In genomic region chr11:104231041-104231911, GRCm38 (mm10) we compare ENCODE assay signal across 8 mouse cellular contexts. TPM values are rescaled to one million over a fixed set of nuclear protein-coding genes. Genes with fewer than 3 reads are reported as not detected.
DNase-seq lines count a peak whose midpoint lies in the region; ATAC-seq lines count a peak whose summit lies in the region.

Gene Mapt (plus strand): TSS chr11:104231390.

- H3K27me3 ChIP-seq in intestine, embryonic 15.5 days (replicated peaks): peaks cover 48% of the 10 kb centered on the region

- peak; percentile 95 to 97 for DNase-seq in adrenal gland, adult (ENCODE audit: inconsistent age in 2 of 2, low spot score in 1 of 2)
- peak; percentile 92 for DNase-seq in embryo, embryonic 10.5 days (ENCODE audit: low spot score)
- peak; percentile 89 for DNase-seq in gastrocnemius, postnatal 25 days
- DNase-seq in left cerebral cortex, postnatal 14 days (ENCODE audit: low spot score in 2 of 2): peak; percentile 92 to 93
- peak; percentile 89 to 92 for DNase-seq in right cerebral cortex, postnatal 36 days (ENCODE audit: low spot score in 2 of 2)
- peak; percentile 84 for DNase-seq in yolk sac, embryonic 10.5 days (ENCODE audit: low spot score)

- peak; percentile 97 for ATAC-seq in intestine, embryonic 15.5 days
- ATAC-seq in megakaryocyte-erythroid progenitor cell, adult 5-6 weeks (replicated peaks; ENCODE audit: low FRiP score, low TSS enrichment, poor library complexity, severe bottlenecking): peak; percentile 72

- H3K4me2 ChIP-seq in intestine, embryonic 15.5 days (replicated peaks): peak within 1 kb of the TSS; percentile 99

- no peaks in the 10 kb centered on the region for H3K9me3 ChIP-seq in intestine, embryonic 15.5 days

- H3K4me3 ChIP-seq in intestine, embryonic 15.5 days (replicated peaks): peak within 1 kb of the TSS; percentile 63

- no peaks in the 10 kb centered on the region for H3K36me3 ChIP-seq in intestine, embryonic 15.5 days

- under 1% methylated on average over 74 of the region's 94 CpGs for WGBS in intestine, embryonic 15.5 days

- H3K4me1 ChIP-seq in intestine, embryonic 15.5 days (replicated peaks): peaks cover 21% of the 10 kb centered on the region

- H3K9ac ChIP-seq in intestine, embryonic 15.5 days: peak within 1 kb of the TSS; percentile 72

- intact Hi-C loops in left cerebral cortex, postnatal 14 days (cut with DNase I): loop anchor here (2.0 to 10.0 kb wide), 2 partner anchors 48 to 214 kb away; no protein-coding TSS in a partner anchor

- H3K27ac ChIP-seq in intestine, embryonic 15.5 days: peak within 1 kb of the TSS; percentile 34; the same call in 1 of the 2 replicates

RNA-seq across cellular contexts. Expression of gene Mapt, which starts in this region (rescaled TPM):
- total RNA-seq in gastrocnemius, postnatal 25 days (2021): 10 to 100 TPM; 52.5 to 58.5 TPM
- 14.4 and 17.0 TPM in 2 replicates for polyA plus RNA-seq in intestine, embryonic 15.5 days (2015; fragmentation: Nextera tagmentation; extraction: Ambion mirVana)
- 100 to 1,000 TPM; 324 to 330 TPM for total RNA-seq in left cerebral cortex, postnatal 14 days (2021)
- total RNA-seq in megakaryocyte-erythroid progenitor cell, adult 5-6 weeks (2014; fragmentation: Nextera tagmentation): 3.4 and 4.1 TPM in 2 replicates
- 0.23 TPM in 1 of 2 replicates, not detected in the other for total RNA-seq in megakaryocyte-erythroid progenitor cell, adult 5-6 weeks (2017)

Comparison
In these comparisons a context has a peak if more than half of its experiments do, and no peak if none do; other contexts are left out.
1. Peak in every context shown above with its lines: DNase-seq, ATAC-seq, H3K4me3 ChIP-seq and H3K27ac ChIP-seq.
2. RNA of gene Mapt (total RNA-seq): 324 to 330 TPM in left cerebral cortex, postnatal 14 days and 52.5 to 58.5 TPM in gastrocnemius, postnatal 25 days; 0.23 to 4.1 TPM in megakaryocyte-erythroid progenitor cell, adult 5-6 weeks; every median in the first group is over 10 times any median in the second.
3. RNA of gene Mapt (total RNA-seq): 324 to 330 TPM in left cerebral cortex, postnatal 14 days; 52.5 to 58.5 TPM in gastrocnemius, postnatal 25 days; every median in the first group is over 4 times any median in the second.